Mouse (Mus musculus) ovary, postnatal 14 days (tissue): ENCODE measurements around the gene Tbx20.
A peak's percentile ranks its signal among the peaks of the same experiment; 100 is the strongest.

Source experiments
- DNase-seq: peaks from one replicate; pipeline ENCODE4 v3.0.0; 2022; ENCODE audit warnings: low spot score

Gene Tbx20

GRCm38 (mm10) chr9:24767056-24767455 lies 7.0 kb downstream of the Tbx20 start:
- no peak for DNase-seq

- DNase-seq = no peak
Measured at GRCm38 (mm10) chr9:24765572-24765971, 8.5 kb downstream of the Tbx20 start.

- DNase-seq = no peak
Measured at GRCm38 (mm10) chr9:24760461-24760860, 13.6 kb downstream of the Tbx20 start.

GRCm38 (mm10) chr9:24744958-24745357 lies 29.1 kb downstream of the Tbx20 start:
- no peak for DNase-seq

- no peak for DNase-seq
Measured at GRCm38 (mm10) chr9:24701246-24701645, 72.9 kb downstream of the Tbx20 start.

GRCm38 (mm10) chr9:24696405-24696778 lies 77.7 kb downstream of the Tbx20 start:
- no peak for DNase-seq

- peak; percentile 10 for DNase-seq
Measured at GRCm38 (mm10) chr9:24695700-24696404, 78.3 kb downstream of the Tbx20 start, which contains the start of gene Dpy19l2. Gene Dpy19l2, minus strand, starts transcription at chr9:24696293.
